Mouse (Mus musculus): Measurements from ENCODE around the gene Rbmx2.

The Rbmx2 gene

DNA sequence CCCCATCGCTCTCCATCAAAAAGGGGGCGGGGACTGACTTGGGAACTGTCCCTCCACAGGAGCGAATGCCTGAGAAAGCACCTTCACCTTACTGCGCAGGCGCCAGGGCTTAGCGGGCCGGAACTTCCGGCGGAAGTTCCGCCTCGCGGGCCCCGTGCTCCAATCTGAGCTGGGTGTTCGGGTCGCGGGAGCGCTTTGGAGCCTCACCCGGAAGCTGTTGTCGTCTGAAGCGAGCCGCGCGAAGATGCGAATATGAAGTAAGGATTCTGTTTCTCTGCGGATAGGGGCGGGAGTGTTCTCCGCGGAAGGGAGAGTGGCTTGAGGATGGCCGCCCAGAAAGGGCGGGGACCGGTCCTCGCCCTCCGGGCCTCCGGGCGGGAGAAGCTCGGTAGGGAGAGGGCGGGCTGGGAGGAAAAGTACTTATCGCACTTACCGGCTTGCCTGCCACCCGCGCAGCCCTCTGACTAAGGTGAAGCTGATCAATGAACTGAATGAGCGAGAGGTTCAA is at the start of gene Rbmx2:
Rbmx2 (plus strand) TSS at position 141 of the 508 bp plus-strand sequence.
- peak; percentile 93 for DNase-seq (ENCODE audit: low spot score)

DNA sequence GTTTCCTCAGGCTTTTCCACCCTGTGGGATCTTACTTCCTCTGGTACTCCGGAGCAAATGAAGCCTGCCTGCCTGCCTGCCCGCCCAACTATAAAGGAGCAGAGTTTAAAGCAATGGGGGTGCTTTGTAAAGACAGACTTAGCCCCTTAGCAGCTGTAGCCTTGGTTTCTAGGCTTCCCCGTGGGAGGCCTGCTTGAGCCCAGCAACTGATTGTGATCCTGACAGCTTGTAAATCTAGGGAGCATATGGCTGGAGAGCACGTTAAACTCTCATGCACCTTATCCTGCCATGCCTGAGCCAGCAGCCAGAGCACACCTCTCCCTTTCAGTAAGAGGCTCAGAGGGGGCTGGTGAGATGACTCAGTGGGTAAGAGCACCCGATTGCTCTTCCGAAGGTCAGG is 28.0 kb upstream of the Rbmx2 start:
- DNase-seq (ENCODE audit: low spot score) = no peak

DNA sequence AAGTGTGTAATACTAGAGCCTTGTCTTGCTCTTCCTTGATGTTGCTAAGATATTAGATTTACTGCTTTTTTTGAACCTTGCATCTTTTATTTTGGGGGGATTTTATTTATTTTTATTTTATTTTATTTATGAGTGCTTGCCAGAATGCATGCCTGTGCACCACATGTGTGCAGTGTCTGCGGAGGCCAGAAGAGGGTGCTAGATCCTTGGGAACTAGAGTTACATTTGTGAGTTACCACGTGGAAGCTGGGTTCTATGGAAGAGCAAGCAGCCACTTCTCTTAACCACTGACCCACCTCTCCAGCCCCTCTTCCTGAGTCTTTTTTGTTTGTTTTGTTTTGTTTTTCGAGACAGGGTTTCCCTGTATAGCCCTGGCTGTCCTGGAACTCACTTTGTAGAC is 25.2 kb upstream of the Rbmx2 start:
- DNase-seq (ENCODE audit: low spot score) = no peak

DNA sequence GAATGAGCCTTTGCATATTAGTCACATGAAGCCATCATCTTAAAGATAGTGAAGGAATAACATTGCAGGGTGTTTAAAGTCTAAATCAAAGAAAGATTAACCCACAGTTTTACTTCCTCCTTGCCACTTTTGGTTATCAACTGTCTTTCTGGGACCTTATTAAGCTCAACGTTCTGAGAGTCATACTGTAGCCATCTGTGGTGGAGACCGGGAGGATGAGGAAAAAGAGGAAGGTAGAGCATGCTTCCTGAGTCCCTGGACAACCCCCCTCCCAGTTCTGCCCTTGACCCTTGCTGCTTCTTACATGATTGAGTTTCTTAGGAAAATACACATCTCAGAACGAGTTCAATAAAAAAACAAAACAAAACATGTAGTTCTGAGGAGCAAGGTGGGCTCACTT is 23.1 kb upstream of the Rbmx2 start:
- no peak for DNase-seq (ENCODE audit: low spot score)

DNA sequence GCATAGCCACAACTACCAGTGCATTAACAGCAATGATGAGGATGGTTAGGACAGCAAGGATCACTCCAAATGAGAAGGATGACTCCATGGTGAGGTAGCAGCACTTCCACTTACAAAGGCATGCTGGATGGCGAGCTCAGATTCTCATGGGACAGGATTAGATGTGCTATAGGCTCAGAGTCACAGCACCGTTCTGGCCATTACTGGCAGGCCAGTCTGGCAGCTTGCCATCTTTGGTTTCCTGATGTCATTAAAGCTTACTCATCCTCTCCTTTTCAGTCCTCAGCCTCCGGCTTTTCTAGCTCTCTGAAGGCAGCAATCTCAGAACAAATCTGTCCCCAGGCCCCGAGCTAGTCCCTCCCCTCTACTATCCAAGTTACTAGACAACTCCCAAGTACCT is 20.6 kb upstream of the Rbmx2 start, which contains the start of gene Gpr119:
Gpr119 (minus strand) TSS at position 308 of the 400 bp plus-strand sequence.
- no peak for DNase-seq (ENCODE audit: low spot score)

- peak; percentile 41 for DNase-seq (ENCODE audit: low spot score)
Observed at GRCm38 (mm10) chrX:48683451-48683850, 11.4 kb upstream of the Rbmx2 start.

- no peak for DNase-seq (ENCODE audit: low spot score)
Observed at GRCm38 (mm10) chrX:48683857-48684256, 10.9 kb upstream of the Rbmx2 start.

DNA sequence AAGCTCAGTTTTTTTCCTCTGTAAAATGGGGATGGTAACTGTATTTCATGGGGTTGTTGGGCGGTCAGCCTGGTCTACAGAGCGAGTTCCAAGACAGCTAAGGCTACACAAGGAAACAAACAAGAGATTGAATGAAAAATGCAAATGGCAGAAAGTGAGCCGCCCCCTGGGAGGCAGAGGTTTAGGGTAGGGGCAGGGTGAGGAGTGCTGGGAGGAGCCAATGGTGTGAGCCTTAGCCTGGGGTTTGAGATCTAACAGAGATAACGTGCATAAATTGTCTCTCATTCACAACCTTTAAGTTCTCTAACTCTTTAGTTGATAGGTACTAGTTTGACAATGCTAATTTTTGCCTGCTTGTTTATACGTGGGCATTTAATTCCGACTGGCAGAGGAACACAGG is 344 bp upstream of the Rbmx2 start:
- no peak for DNase-seq (ENCODE audit: low spot score)

- DNase-seq (ENCODE audit: low spot score) = no peak
Observed at GRCm38 (mm10) chrX:48709701-48710100, 14.9 kb downstream of the Rbmx2 start.

- no peak for DNase-seq (ENCODE audit: low spot score)
Observed at GRCm38 (mm10) chrX:48712846-48713245, 18.0 kb downstream of the Rbmx2 start.

GRCm38 (mm10) chrX:48754710-48755283 is 60.0 kb downstream of the Rbmx2 start:
- no peak for DNase-seq (ENCODE audit: low spot score)
